Mouse (Mus musculus) olfactory bulb, adult 2 months (tissue): ENCODE data around the gene 1700001C02Rik. TPM values are rescaled to one million over a fixed set of nuclear protein-coding genes. Genes with fewer than 3 reads are reported as not detected.

Experiments
- H3K27ac ChIP-seq: fragments of 200-500 bp; 2 replicates; pipeline ENCODE4 v1.5.1; 2012; ENCODE audit warnings: low read depth, low read length; ENCODE audit not compliant: insufficient read depth
- H3K4me1 ChIP-seq: fragments of 200-500 bp; 2 replicates; pipeline ENCODE4 v1.6.1; 2012; ENCODE audit warnings: low read length; ENCODE audit not compliant: control insufficient read depth, insufficient read depth
- H3K4me3 ChIP-seq: fragments of 200-500 bp; 2 replicates; pipeline ENCODE4 v1.5.1; 2012; ENCODE audit warnings: mild to moderate bottlenecking, low read depth, low read length, moderate library complexity; ENCODE audit not compliant: insufficient read depth
- CTCF ChIP-seq: fragments of 200-500 bp; IDR thresholded peaks from 2 replicates; pipeline ENCODE4 v1.5.1; 2012; ENCODE audit warnings: low read depth, mild to moderate bottlenecking, low read length, moderate library complexity; ENCODE audit not compliant: insufficient read depth
- POLR2A ChIP-seq: fragments of 200-500 bp; IDR thresholded peaks from 2 replicates; pipeline ENCODE4 v1.6.1; 2012; ENCODE audit warnings: mild to moderate bottlenecking, low read depth, low read length, moderate library complexity; ENCODE audit not compliant: insufficient read depth
- WGBS: fragments of 180-500 bp; shearing (Covaris S2); methylation state at CpG from one replicate; pipeline ENCODE4 v1.1.7; 2018; 5-methylcytosine and 5-hydroxymethylcytosine counted together
- polyA plus RNA-seq: library from polyadenylated mRNA; stranded (reverse); fragments of >200 nt; gene quantifications from 2 replicates; pipeline ENCODE4 v1.2.4, GENCODE M21; 2012; ENCODE audit warnings: low replicate concordance; ENCODE audit not compliant: missing spikeins, insufficient read depth, insufficient read length

1700001C02Rik gene
- polyA plus RNA-seq, 1 experiment, result not detected

GRCm38 (mm10) chr5:30485136-30485535, 19.3 kb downstream of the 1700001C02Rik start:
- H3K4me1 ChIP-seq, result no peaks in the 10 kb centered on the region
- 84% methylated on average over 6 of the region's 6 CpGs for WGBS
- TF ChIP-seq POLR2A (no peak), CTCF (no peak)
- H3K4me3 ChIP-seq, result no peak overlapping the region
- H3K27ac ChIP-seq, result no peak overlapping the region

- H3K4me1 ChIP-seq, result peaks cover 4% of the 10 kb centered on the region; the same call in 1 of the 2 replicates
- no peak overlapping the region for H3K27ac ChIP-seq
- TF ChIP-seq CTCF (no peak), POLR2A (no peak)
- H3K4me3 ChIP-seq, result no peak overlapping the region
Observed at GRCm38 (mm10) chr5:30490215-30490614, 24.4 kb downstream of the 1700001C02Rik start.

GRCm38 (mm10) chr5:30490845-30491244, 25.0 kb downstream of the 1700001C02Rik start:
- H3K4me1 ChIP-seq, result peaks cover 4% of the 10 kb centered on the region; the same call in 1 of the 2 replicates
- TF ChIP-seq CTCF (no peak), POLR2A (no peak)
- H3K27ac ChIP-seq, result no peak overlapping the region
- no peak overlapping the region for H3K4me3 ChIP-seq
- 77% methylated on average over 5 of the region's 5 CpGs for WGBS

GRCm38 (mm10) chr5:30493723-30494122, 27.9 kb downstream of the 1700001C02Rik start:
- Histone ChIP-seq H3K27ac (no peak overlapping the region), H3K4me3 (no peak overlapping the region), H3K4me1 (peaks cover 4% of the 10 kb centered on the region; the same call in 1 of the 2 replicates)
- WGBS, result 64% methylated on average over 7 of the region's 7 CpGs
- no peak for TF ChIP-seq CTCF
- TF ChIP-seq POLR2A, result no peak

GRCm38 (mm10) chr5:30494606-30495005, 28.8 kb downstream of the 1700001C02Rik start:
- WGBS, result 85% methylated on average over 7 of the region's 7 CpGs
- Histone ChIP-seq H3K4me1 (peaks cover 4% of the 10 kb centered on the region; the same call in 1 of the 2 replicates), H3K4me3 (no peak overlapping the region), H3K27ac (no peak overlapping the region)
- TF ChIP-seq POLR2A, result no peak
- TF ChIP-seq CTCF, result no peak

- 40% methylated on average over 2 of the region's 2 CpGs for WGBS
- no peak overlapping the region for H3K4me3 ChIP-seq
- H3K4me1 ChIP-seq, result peaks cover 4% of the 10 kb centered on the region; the same call in 1 of the 2 replicates
- TF ChIP-seq POLR2A (no peak), CTCF (no peak)
- no peak overlapping the region for H3K27ac ChIP-seq
Observed at GRCm38 (mm10) chr5:30495288-30495687, 29.4 kb downstream of the 1700001C02Rik start.

- Histone ChIP-seq H3K4me1 (peaks cover 4% of the 10 kb centered on the region; the same call in 1 of the 2 replicates), H3K4me3 (no peak overlapping the region), H3K27ac (no peak overlapping the region)
- TF ChIP-seq CTCF (no peak), POLR2A (no peak)
- WGBS, result 88% methylated on average over 8 of the region's 8 CpGs
Observed at GRCm38 (mm10) chr5:30496821-30497220, 31.0 kb downstream of the 1700001C02Rik start.

GRCm38 (mm10) chr5:30497299-30497698, 31.5 kb downstream of the 1700001C02Rik start:
- TF ChIP-seq POLR2A (no peak), CTCF (no peak)
- 92% methylated on average over 7 of the region's 7 CpGs for WGBS
- no peak overlapping the region for H3K27ac ChIP-seq

GRCm38 (mm10) chr5:30513111-30513510, 47.3 kb downstream of the 1700001C02Rik start:
- TF ChIP-seq CTCF (no peak), POLR2A (no peak)
- 0 out of 2 replicates have a peak, but pooled peaks cover 2% of the 10 kb centered on the region for H3K4me1 ChIP-seq
- WGBS, result 73% methylated on average over 8 of the region's 8 CpGs
- H3K4me3 ChIP-seq, result no peak overlapping the region
- H3K27ac ChIP-seq, result no peak overlapping the region

More at GRCm38 (mm10) chr5:30497299-30497698, 31.5 kb downstream of the 1700001C02Rik start:
- no peak overlapping the region for H3K4me3 ChIP-seq
- H3K4me1 ChIP-seq, result peaks cover 4% of the 10 kb centered on the region; the same call in 1 of the 2 replicates

GRCm38 (mm10) chr5:30516376-30516775, 50.5 kb downstream of the 1700001C02Rik start:
- 51% methylated on average over 7 of the region's 7 CpGs for WGBS

More at GRCm38 (mm10) chr5:30516376-30516775, 50.5 kb downstream of the 1700001C02Rik start:
- Histone ChIP-seq H3K4me1 (peaks cover 13% of the 10 kb centered on the region), H3K27ac (no peak overlapping the region), H3K4me3 (no peak overlapping the region)
- TF ChIP-seq POLR2A (no peak), CTCF (peak; percentile 64; the same call in 1 of the 2 replicates)
